Mouse (Mus musculus) embryonic facial prominence, embryonic 10.5 days (tissue): ENCODE measurements around the gene Hist1h2bg. TPM values are rescaled to one million over a fixed set of nuclear protein-coding genes. Genes with fewer than 3 reads are reported as not detected.

ENCODE experiments used
- DNase-seq: peaks from one replicate; pipeline ENCODE4 v3.0.0-alpha.2; 2017; ENCODE audit warnings: low spot score
- H3K27ac ChIP-seq: fragments of 300-500 bp; sonication (generic); replicated peaks from 2 replicates; pipeline ENCODE4 v1.5.1; 2016; ENCODE audit warnings: mild to moderate bottlenecking
- H3K27me3 ChIP-seq: fragments of 300-500 bp; sonication (generic); replicated peaks from 2 replicates; pipeline ENCODE4 v1.6.1; 2016; ENCODE audit warnings: low read depth, mild to moderate bottlenecking; ENCODE audit not compliant: poor library complexity, severe bottlenecking
- H3K36me3 ChIP-seq: fragments of 300-500 bp; sonication (generic); replicated peaks from 2 replicates; pipeline ENCODE4 v1.6.1; 2016; ENCODE audit warnings: mild to moderate bottlenecking, moderate library complexity
- H3K4me1 ChIP-seq: fragments of 300-500 bp; sonication (generic); 2 replicates; pipeline ENCODE4 v1.6.1; 2016
- H3K4me3 ChIP-seq: fragments of 300-500 bp; sonication (generic); 2 replicates; pipeline ENCODE4 v1.5.1; 2016; ENCODE audit warnings: mild to moderate bottlenecking, moderate library complexity
- H3K9me3 ChIP-seq: fragments of 300-500 bp; sonication (generic); 2 replicates; pipeline ENCODE4 v1.6.1; 2016; ENCODE audit warnings: mild to moderate bottlenecking
- WGBS: fragments of 180-500 bp; shearing (Covaris S2); methylation state at CpG from one replicate; pipeline ENCODE4 v1.1.7; 2016; 5-methylcytosine and 5-hydroxymethylcytosine counted together
- polyA plus RNA-seq: library from polyadenylated mRNA; unstranded; fragments of >200 nt; fragmentation: Nextera tagmentation; extraction: Ambion mirVana; gene quantifications from 2 replicates; pipeline ENCODE4 v1.2.1, GENCODE M21; 2016

The Hist1h2bg gene
- 7.0 and 9.8 TPM in 2 replicates for polyA plus RNA-seq

DNA sequence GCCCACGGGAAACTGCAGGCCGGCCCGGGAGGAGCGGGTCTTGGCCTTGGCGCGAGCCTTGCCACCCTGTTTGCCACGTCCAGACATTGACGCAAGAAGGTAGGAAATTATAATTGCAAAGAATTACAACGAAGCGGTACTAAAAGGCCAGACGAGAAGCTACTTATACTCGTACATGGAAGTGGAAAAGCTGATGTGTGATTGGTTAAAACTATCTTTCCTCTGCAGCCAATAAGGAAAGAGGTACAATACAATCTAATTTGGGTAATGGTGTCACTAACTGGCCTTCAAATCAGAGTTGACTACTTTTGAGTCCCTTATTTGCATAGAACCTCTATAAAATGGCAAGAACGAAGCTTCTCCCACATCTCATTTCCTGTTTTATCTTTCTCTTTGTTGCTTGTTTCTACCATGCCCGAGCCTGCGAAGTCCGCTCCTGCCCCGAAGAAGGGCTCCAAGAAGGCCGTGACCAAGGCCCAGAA is at the start of gene Hist1h2bg, which contains the start of gene Hist1h2ae:
Gene Hist1h2bg (plus strand): TSS at position 375 of the 482 bp plus-strand sequence.
Gene Hist1h2ae (minus strand): TSS at position 199 of the 482 bp plus-strand sequence.
- Histone ChIP-seq H3K27me3 (no peaks in the 10 kb centered on the region), H3K4me1 (peaks cover 13% of the 10 kb centered on the region), H3K36me3 (no peaks in the 10 kb centered on the region), H3K4me3 (peak within 1 kb of the TSS; percentile 61), H3K9me3 (no peaks in the 10 kb centered on the region), H3K27ac (peak within 1 kb of the TSS; percentile 98)
- peak; percentile 79 for DNase-seq
- WGBS, result under 1% methylated on average over 18 of the region's 18 CpGs

DNA sequence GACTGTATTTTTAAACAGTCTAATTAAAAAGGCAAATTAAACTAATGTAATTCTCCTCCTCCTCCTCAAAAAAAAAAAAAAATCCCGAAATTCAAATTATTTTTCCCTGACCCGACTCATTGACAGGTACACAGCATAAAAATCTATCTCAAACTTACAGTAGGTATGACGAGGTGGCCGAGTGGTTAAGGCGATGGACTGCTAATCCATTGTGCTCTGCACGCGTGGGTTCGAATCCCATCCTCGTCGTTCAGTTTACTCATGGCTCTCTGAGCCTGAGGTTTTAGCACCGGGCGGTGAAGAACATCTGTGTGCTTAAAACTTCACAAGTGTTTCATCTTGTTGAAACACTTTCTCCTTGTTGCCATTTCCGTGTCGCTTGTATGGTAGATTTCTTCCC is 49.5 kb upstream of the Hist1h2bg start:
- peak; percentile 82 for DNase-seq
- WGBS, result under 1% methylated on average over 14 of the region's 14 CpGs
- H3K4me1 ChIP-seq, result peaks cover 18% of the 10 kb centered on the region
- no peak overlapping the region for H3K27ac ChIP-seq
- no peaks in the 10 kb centered on the region for H3K9me3 ChIP-seq
- no peaks in the 10 kb centered on the region for H3K36me3 ChIP-seq
- peak overlapping the region; percentile 38 for H3K4me3 ChIP-seq
- H3K27me3 ChIP-seq, result no peaks in the 10 kb centered on the region

DNA sequence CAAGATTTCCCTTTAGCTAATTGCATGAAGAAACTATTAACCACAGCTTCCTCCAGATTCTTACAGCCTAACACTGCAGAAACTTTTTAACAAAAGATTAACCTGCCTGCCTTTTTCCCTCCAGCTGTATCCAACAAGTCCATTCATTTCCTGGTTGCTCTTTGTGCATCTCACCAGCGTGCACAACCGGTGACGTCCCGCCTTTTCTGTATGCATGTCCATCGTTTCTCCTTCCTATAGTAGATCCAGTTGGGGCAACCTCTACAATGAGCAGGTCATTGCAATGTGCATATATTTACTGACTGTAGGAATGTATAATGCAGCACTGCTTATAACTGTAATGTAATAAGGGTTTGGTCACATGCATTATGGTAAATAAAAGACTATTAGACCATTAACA is 47.2 kb upstream of the Hist1h2bg start:
- Histone ChIP-seq H3K27me3 (no peaks in the 10 kb centered on the region), H3K36me3 (no peaks in the 10 kb centered on the region), H3K27ac (no peak overlapping the region), H3K9me3 (no peaks in the 10 kb centered on the region), H3K4me1 (peaks cover 28% of the 10 kb centered on the region), H3K4me3 (no peak overlapping the region)
- 59% methylated on average over 5 of the region's 5 CpGs for WGBS
- no peak for DNase-seq

DNA sequence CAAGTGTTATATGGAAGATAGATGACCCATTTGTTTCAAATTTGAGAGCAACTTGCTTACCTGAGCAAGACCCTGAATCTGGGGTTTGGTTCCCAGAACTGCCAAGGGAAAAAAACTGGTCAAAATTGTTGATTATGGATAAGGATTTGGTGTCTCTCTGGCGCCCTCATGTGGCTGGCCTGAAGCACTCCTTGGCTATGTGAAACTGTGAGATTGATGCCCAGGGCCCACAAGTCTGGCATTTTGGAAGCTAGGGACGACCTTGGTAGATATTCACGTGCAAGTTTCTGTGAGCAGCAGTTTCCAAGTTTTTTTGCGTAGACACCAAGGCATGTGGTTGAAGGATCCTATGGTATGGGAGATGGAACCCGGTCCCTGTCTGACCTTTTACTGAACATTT is 46.5 kb upstream of the Hist1h2bg start:
- peak; percentile 89 for DNase-seq

DNA sequence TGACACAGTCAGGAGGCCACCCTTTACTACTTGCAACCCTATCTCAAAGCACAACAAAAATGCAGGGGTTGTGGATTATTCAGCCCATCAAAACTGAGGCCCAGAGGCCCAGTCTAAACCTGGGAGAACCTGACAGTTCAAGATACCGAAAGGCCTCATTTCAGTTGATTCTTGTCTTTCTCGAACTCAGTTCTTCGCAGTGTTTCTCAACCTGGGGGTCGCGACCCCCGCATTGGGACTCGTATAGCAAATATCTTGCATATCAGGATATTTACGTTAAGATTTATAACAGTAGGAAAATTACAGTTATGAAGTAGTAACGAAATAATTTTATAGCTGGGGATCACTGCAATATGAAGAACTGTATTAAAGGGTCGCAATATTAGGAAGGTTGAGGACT is 45.3 kb upstream of the Hist1h2bg start:
- no peaks in the 10 kb centered on the region for H3K9me3 ChIP-seq
- WGBS, result under 1% methylated on average over 10 of the region's 10 CpGs
- H3K4me3 ChIP-seq, result peak overlapping the region; percentile 57
- no peaks in the 10 kb centered on the region for H3K36me3 ChIP-seq
- peak; percentile 66 for DNase-seq
- peaks cover 29% of the 10 kb centered on the region for H3K4me1 ChIP-seq
- no peaks in the 10 kb centered on the region for H3K27me3 ChIP-seq
- 0 out of 2 replicates have a peak overlapping the region, but pooled peaks have one; percentile 83 for H3K27ac ChIP-seq

More for the DNA sequence above, 46.5 kb upstream of the Hist1h2bg start:
- no peak overlapping the region for H3K27ac ChIP-seq
- WGBS, result 8% methylated on average over 5 of the region's 5 CpGs
- H3K4me3 ChIP-seq, result peak overlapping the region; percentile 37
- H3K36me3 ChIP-seq, result no peaks in the 10 kb centered on the region
- H3K27me3 ChIP-seq, result no peaks in the 10 kb centered on the region
- no peaks in the 10 kb centered on the region for H3K9me3 ChIP-seq
- H3K4me1 ChIP-seq, result peaks cover 34% of the 10 kb centered on the region

DNA sequence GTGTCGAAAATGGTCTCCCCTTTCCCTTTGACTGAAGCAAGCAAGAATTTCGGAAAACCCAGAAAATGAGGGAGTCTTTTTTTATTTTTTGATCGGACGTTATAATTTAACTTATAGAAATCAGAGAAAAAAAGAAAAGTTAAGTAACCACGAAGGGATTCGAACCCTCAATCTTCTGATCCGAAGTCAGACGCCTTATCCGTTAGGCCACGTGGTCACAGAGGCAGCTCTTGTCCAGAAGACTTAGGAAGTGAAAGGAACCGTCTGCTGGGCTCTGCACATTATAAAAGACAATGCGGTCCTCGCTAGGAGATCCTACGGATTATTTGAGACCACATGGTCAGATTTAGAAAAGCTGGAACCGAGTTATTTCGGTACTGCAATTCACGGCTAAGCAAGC is 44.9 kb upstream of the Hist1h2bg start:
- Histone ChIP-seq H3K4me1 (peaks cover 28% of the 10 kb centered on the region), H3K4me3 (peak overlapping the region; percentile 57), H3K27ac (peak overlapping the region; percentile 83), H3K36me3 (no peaks in the 10 kb centered on the region), H3K27me3 (no peaks in the 10 kb centered on the region), H3K9me3 (no peaks in the 10 kb centered on the region)
- DNase-seq, result peak; percentile 89
- WGBS, result under 1% methylated on average over 17 of the region's 17 CpGs

DNA sequence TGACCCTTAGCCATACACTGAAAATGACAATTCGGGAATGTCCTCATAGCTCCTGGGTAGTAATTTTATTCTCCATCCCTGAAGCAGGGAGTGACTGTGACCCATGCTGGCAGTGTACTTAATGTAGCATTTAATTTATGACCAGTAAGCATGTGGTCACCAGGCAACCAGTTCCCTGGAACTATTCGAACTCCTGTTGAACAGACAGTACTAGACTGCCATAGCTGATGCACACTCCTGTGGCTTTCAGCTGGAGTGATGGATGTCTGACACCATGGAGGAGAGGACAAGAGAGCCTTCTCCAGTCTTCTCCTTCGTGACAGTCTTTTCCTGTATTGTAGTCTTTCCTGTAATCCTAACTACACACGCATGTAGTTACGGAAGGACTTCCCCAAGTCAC is 42.2 kb upstream of the Hist1h2bg start:
- Histone ChIP-seq H3K27ac (no peak overlapping the region; the same call in 1 of the 2 replicates), H3K4me3 (peak overlapping the region; percentile 60; the same call in 1 of the 2 replicates)
- no peak for DNase-seq

DNA sequence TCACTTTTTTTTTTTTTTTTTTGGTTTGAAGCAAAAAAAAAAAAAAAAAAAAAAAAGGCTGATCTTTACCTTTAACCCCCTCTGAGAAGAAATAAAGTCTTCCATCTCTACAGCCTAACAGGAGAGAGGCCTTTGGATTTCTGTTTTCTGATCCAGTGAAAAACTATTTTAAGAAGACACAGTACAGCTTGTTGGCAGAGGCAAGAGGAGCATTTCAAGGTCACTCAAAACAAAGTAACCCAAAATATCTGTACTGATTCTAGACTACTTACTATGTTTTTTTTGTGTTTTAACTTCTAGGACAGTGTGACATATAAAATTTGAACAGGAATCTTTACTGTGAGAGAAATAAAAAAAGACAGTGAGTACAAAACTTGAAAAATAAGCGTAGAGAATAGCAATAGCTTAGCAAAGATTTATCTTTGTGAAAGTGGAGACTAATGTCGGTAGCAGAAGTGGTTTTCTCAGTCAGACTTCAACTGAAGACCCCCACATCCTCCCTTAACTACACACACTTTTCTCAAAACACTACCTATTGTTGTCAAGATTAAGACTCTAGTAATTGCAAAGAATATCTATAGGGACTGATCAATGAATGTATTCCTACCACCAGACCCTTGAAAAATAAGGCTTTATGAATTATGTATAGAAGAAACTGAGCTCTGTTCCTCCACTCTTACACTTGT is 41.6 kb upstream of the Hist1h2bg start:
- Histone ChIP-seq H3K27ac (peak overlapping the region; percentile 94), H3K27me3 (no peaks in the 10 kb centered on the region), H3K9me3 (no peaks in the 10 kb centered on the region), H3K4me1 (peaks cover 37% of the 10 kb centered on the region), H3K4me3 (peak overlapping the region; percentile 60), H3K36me3 (no peaks in the 10 kb centered on the region)
- no peak for DNase-seq
- 49% methylated on average over 2 of the region's 2 CpGs for WGBS

More for the DNA sequence above, 42.2 kb upstream of the Hist1h2bg start:
- Histone ChIP-seq H3K4me1 (peaks cover 38% of the 10 kb centered on the region), H3K36me3 (no peaks in the 10 kb centered on the region), H3K27me3 (no peaks in the 10 kb centered on the region), H3K9me3 (no peaks in the 10 kb centered on the region)
- 86% methylated on average over 5 of the region's 5 CpGs for WGBS

DNA sequence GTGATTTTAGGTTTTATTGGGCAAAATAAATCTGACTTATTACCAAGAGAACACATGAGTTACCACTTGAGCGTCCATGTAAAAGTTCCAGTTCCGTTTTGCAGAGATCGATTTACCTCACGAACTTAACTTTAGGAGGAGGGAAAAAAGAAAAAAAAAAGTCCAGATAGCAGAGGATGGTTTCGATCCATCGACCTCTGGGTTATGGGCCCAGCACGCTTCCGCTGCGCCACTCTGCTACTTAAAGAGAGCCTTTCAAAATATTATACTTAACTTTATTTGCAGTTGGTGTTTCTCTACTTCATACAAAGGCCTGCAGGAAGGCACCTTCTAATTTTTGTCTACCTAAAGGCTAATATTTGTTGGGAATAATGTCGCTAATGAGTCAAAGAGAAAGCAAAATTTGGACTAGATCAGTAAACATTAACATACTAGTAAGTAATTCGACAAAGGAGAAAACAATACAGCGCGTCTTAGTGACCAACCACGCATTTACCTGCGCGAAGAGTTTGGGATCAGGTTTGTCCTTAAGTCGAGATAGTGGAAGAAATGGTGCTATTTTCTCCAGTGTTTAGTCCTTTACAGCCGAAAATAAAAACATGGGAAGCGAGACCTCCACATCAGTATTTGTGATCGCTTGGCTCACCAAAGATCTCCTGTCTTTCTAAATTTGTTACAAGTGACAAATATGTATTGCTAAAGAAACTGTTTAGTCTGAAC is 40.9 kb upstream of the Hist1h2bg start:
- DNase-seq, result peak; percentile 66
- H3K36me3 ChIP-seq, result no peaks in the 10 kb centered on the region
- peaks cover 34% of the 10 kb centered on the region for H3K4me1 ChIP-seq
- H3K27me3 ChIP-seq, result no peaks in the 10 kb centered on the region
- peak overlapping the region; percentile 60 for H3K4me3 ChIP-seq
- no peaks in the 10 kb centered on the region for H3K9me3 ChIP-seq
- H3K27ac ChIP-seq, result peak overlapping the region; percentile 94
- under 1% methylated on average over 20 of the region's 20 CpGs for WGBS

DNA sequence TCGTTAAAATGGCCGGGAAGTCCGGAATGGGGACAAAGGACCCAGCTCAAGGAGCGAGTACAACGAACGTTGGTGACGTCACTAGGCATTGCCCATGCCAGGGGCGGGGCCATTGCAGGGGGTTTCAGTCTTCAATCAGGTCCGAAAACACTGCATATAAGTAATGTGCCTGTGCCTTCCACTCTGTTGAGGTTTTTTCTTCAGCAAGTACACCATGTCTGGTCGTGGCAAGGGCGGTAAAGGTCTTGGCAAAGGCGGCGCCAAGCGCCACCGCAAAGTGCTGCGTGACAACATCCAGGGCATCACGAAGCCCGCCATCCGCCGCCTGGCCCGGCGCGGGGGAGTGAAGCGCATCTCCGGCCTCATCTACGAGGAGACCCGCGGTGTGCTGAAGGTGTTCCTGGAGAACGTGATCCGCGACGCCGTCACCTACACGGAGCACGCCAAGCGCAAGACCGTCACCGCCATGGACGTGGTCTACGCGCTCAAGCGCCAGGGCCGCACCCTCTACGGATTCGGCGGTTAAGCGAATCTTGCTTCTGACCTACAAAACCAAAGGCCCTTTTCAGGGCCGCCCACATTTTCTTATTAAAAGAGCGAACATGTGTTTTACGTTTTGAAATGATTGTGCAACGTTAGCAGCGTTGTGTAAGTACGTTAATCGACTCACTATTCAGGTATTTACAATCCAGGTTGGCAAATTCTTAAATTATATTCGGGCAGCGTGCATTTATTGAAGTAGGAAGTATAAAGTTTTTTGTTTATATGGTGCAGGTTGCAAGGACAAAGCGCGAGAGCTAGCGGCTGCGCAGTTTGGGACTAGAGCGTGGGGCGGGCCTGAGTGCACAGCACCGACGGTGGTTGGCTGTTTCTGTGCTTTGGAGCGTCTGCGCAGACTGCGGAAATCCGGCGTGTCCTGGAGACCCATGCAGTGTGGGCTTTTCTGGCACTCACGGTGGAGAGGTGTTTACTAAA is 40.0 kb upstream of the Hist1h2bg start, which contains the start of gene Hist1h4h:
Gene Hist1h4h (plus strand): TSS at position 150 of the 975 bp plus-strand sequence.
- DNase-seq, result peak; percentile 95
- Histone ChIP-seq H3K4me3 (peak within 1 kb of the TSS; percentile 60), H3K27ac (peak within 1 kb of the TSS; percentile 94), H3K27me3 (no peaks in the 10 kb centered on the region), H3K36me3 (no peaks in the 10 kb centered on the region), H3K9me3 (no peaks in the 10 kb centered on the region), H3K4me1 (peaks cover 31% of the 10 kb centered on the region)
- WGBS, result under 1% methylated on average over 67 of the region's 70 CpGs

DNA sequence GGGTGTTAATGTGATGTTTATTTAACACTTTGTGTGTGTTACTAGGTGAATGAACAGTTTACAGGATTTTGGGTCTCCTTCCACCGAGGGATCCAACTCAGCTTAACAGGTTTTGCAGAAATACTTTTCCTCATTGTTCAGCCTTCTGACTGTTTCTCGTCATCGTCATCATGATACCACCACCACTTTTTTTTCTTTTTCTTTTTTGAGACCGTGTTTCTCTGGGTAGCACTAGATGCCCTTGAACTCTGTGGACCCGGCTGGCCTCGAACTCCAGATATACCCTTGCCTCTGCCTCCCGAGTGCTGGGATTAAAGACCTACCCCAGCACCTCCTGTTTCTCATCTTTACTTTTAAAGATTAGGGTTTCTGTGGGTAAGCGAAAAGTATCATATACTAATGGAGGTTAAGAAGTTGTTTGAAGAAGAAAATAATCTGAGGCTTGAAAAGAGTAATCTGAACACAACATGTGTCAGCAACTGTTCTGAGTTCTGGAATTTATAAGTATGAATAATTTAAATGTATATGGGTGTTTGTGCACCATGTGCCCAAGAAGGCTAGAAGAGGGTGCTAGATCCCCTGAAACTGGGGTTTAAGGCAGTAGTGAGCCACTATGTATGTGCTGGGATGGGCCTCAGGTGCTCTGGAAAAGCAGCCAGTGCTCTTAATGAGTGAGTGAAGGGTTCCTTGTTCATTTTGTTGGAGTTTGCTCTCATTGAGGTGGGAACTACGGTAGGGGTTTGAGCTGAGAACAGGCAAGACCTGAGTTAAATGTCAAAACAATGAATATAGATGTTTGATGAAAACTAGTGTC is 38.7 kb upstream of the Hist1h2bg start:
- Histone ChIP-seq H3K27ac (peak overlapping the region; percentile 94), H3K36me3 (no peaks in the 10 kb centered on the region), H3K4me3 (peak overlapping the region; percentile 60), H3K9me3 (no peaks in the 10 kb centered on the region), H3K4me1 (peaks cover 35% of the 10 kb centered on the region), H3K27me3 (no peaks in the 10 kb centered on the region)
- WGBS, result 26% methylated on average over 9 of the region's 9 CpGs
- DNase-seq, result peak; percentile 53
